Mouse (Mus musculus) heart, postnatal 0 days (tissue): ENCODE measurements at regions not wholly inside any gene's neighbourhood (a gene's known extent, or its start where the extent isn't known, plus 50 kb on each side); places are given as distances from the start of the nearest gene placed in this dataset.

ENCODE experiments used
- ATAC-seq: fragments of 200-750 bp; cut with Nextera tagmentation; 2 replicates; pipeline ENCODE4 v1.8.0; 2017; ENCODE audit warnings: low read depth, moderate number of reproducible peaks, moderate library complexity; ENCODE audit not compliant: insufficient read depth
- DNase-seq: peaks from one replicate; pipeline ENCODE4 v3.0.0-alpha.2; 2016; ENCODE audit warnings: low spot score
- H3K27ac ChIP-seq: fragments of 300-500 bp; sonication (generic); 2 replicates; pipeline ENCODE4 v1.5.1; 2014; ENCODE audit warnings: low read depth, mild to moderate bottlenecking
- H3K27me3 ChIP-seq: fragments of 300-500 bp; sonication (generic); 2 replicates; pipeline ENCODE4 v1.6.1; 2014; ENCODE audit warnings: low read length, mixed read lengths; ENCODE audit not compliant: control insufficient read depth, insufficient read depth
- H3K36me3 ChIP-seq: fragments of 300-500 bp; sonication (generic); replicated peaks from 2 replicates; pipeline ENCODE4 v1.6.1; 2014; ENCODE audit warnings: low read length, mixed read lengths; ENCODE audit not compliant: control insufficient read depth, insufficient read depth
- H3K4me1 ChIP-seq: fragments of 300-500 bp; sonication (generic); 2 replicates; pipeline ENCODE4 v1.6.1; 2014; ENCODE audit warnings: antibody characterized with exemption; ENCODE audit not compliant: control insufficient read depth, insufficient read depth
- H3K4me2 ChIP-seq: fragments of 300-500 bp; sonication (generic); 2 replicates; pipeline ENCODE4 v1.6.1; 2014; ENCODE audit warnings: low read depth, mild to moderate bottlenecking, low read length, moderate library complexity
- H3K4me3 ChIP-seq: fragments of 300-500 bp; sonication (generic); 2 replicates; pipeline ENCODE4 v1.5.1; 2014; ENCODE audit warnings: low read depth, low read length
- H3K9ac ChIP-seq: fragments of 300-500 bp; sonication (generic); replicated peaks from 2 replicates; pipeline ENCODE4 v1.6.1; 2014; ENCODE audit warnings: low read depth, low read length, mixed read lengths
- H3K9me3 ChIP-seq: fragments of 300-500 bp; sonication (generic); replicated peaks from 2 replicates; pipeline ENCODE4 v1.6.1; 2016; ENCODE audit warnings: low read length; ENCODE audit not compliant: control insufficient read depth
- CTCF ChIP-seq: IDR thresholded peaks from 2 replicates; pipeline ENCODE4 v1.5.1; 2016; ENCODE audit warnings: antibody characterized with exemption, control low read depth, low read depth
- EP300 ChIP-seq: IDR thresholded peaks from 2 replicates; pipeline ENCODE4 v1.6.1; 2016; ENCODE audit warnings: antibody characterized with exemption, low read depth
- WGBS: fragments of 180-500 bp; shearing (Covaris S2); extraction: QIAGEN DNeasy Blood & Tissue Kit; methylation state at CpG from one replicate; pipeline ENCODE4 v1.1.7; 2014; 5-methylcytosine and 5-hydroxymethylcytosine counted together

GRCm38 (mm10) chr16:5452971-5453370 is 197.2 kb upstream of the Eef2kmt start:
- no peaks in the 10 kb centered on the region; the same call in 1 of the 2 replicates for H3K36me3 ChIP-seq
- no peak overlapping the region for H3K9ac ChIP-seq
- H3K27ac ChIP-seq, result no peak overlapping the region
- no peak for TF ChIP-seq CTCF
- TF ChIP-seq EP300, result no peak
- H3K4me2 ChIP-seq, result no peak overlapping the region; the same call in 1 of the 2 replicates
- no peaks in the 10 kb centered on the region for H3K27me3 ChIP-seq
- no peak overlapping the region for H3K4me3 ChIP-seq
- peaks cover 9% of the 10 kb centered on the region; the same call in 1 of the 2 replicates for H3K4me1 ChIP-seq
- H3K9me3 ChIP-seq, result no peaks in the 10 kb centered on the region
- no peak for ATAC-seq
- 75% methylated on average over 6 of the region's 6 CpGs for WGBS
- no peak for DNase-seq

DNA sequence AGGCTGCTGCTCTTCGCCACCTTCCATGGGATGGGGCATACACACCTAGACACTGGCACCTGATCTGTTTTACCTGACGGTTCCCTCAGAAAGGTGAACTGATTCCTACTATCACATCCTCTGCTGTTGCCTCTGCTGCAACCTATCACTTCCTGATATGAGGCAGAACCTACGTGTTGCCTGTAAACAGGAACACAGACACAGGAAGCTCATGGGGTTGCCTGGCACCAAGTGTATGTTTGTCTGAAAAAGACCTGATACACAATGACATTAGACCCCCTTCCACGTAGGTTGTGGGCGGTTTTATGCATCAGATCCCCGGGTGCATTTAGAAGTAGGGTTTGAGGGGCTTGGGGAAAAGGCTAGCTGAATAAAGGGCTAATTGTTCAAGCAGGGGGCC is 190.0 kb upstream of the Eef2kmt start:
- Histone ChIP-seq H3K4me2 (no peak overlapping the region), H3K4me3 (no peak overlapping the region), H3K36me3 (no peaks in the 10 kb centered on the region), H3K4me1 (no peaks in the 10 kb centered on the region), H3K9ac (no peak overlapping the region), H3K9me3 (no peaks in the 10 kb centered on the region), H3K27ac (no peak overlapping the region), H3K27me3 (no peaks in the 10 kb centered on the region)
- DNase-seq (no peak), ATAC-seq (no peak)
- no peak for TF ChIP-seq CTCF
- TF ChIP-seq EP300, result no peak
- 62% methylated on average over 6 of the region's 6 CpGs for WGBS

DNA sequence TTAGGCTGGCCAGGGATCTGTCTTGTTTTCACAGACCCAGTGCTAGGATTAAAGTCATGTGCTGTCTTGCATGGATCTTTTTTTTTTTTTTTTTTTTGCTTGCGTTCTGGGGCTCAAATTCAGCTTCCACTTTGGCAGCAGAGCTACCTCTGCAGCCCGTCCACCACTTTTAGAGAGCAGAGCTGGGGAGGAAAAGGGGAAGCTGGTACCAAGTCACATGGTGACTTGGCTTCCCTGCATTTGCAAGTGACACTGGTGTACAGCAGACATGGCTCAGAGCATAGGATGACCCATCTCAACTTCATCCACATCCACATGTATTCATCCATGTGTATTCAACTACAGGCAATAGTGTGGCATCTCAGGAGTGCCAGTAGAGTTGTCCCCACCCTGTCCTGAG is 189.0 kb upstream of the Eef2kmt start:
- no peak overlapping the region for H3K4me3 ChIP-seq
- H3K27ac ChIP-seq, result no peak overlapping the region
- no peaks in the 10 kb centered on the region for H3K36me3 ChIP-seq
- no peak for ATAC-seq
- no peaks in the 10 kb centered on the region for H3K9me3 ChIP-seq
- no peak overlapping the region for H3K4me2 ChIP-seq
- H3K4me1 ChIP-seq, result 0 out of 2 replicates have a peak, but pooled peaks cover 4% of the 10 kb centered on the region
- WGBS, result 68% methylated on average over 2 of the region's 2 CpGs
- no peak for DNase-seq
- no peak for TF ChIP-seq CTCF
- TF ChIP-seq EP300, result no peak
- no peaks in the 10 kb centered on the region for H3K27me3 ChIP-seq
- no peak overlapping the region for H3K9ac ChIP-seq

GRCm38 (mm10) chr16:5439717-5440116 is 183.9 kb upstream of the Eef2kmt start:
- Histone ChIP-seq H3K27me3 (no peaks in the 10 kb centered on the region), H3K36me3 (no peaks in the 10 kb centered on the region), H3K4me1 (0 out of 2 replicates have a peak, but pooled peaks cover 7% of the 10 kb centered on the region), H3K27ac (no peak overlapping the region), H3K4me3 (no peak overlapping the region), H3K9me3 (peaks cover 5% of the 10 kb centered on the region; the same call in 1 of the 2 replicates), H3K9ac (no peak overlapping the region), H3K4me2 (no peak overlapping the region)
- peak; percentile 33 for DNase-seq
- ATAC-seq, result peak; percentile 39; the same call in 1 of the 2 replicates
- TF ChIP-seq EP300, result no peak
- no peak for TF ChIP-seq CTCF
- 44% methylated on average over 2 of the region's 2 CpGs for WGBS

DNA sequence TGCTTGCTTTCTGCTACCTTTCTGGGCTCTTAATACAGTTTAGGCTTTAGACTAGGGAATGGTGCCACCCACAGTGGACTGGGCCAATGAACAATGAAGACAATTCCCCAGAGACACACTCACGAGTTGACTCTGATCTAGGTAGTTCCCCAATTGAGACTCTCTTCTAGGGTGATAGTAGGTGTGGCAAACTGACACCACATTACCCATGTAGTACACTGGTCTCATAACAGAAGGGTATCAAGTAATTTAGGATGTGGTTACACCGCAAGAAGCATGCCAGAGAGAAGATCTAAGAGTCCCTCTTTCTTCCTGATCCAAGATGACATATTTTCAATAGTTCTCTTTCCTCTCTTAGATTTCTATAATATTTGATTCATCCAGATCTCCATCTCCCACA is 182.6 kb upstream of the Eef2kmt start:
- Histone ChIP-seq H3K27me3 (no peaks in the 10 kb centered on the region), H3K4me3 (no peak overlapping the region), H3K9ac (no peak overlapping the region), H3K27ac (no peak overlapping the region), H3K36me3 (no peaks in the 10 kb centered on the region), H3K4me2 (no peak overlapping the region), H3K9me3 (peaks cover 5% of the 10 kb centered on the region; the same call in 1 of the 2 replicates), H3K4me1 (peaks cover 9% of the 10 kb centered on the region; the same call in 1 of the 2 replicates)
- 87% methylated on average over 2 of the region's 2 CpGs for WGBS
- no peak for DNase-seq
- no peak for ATAC-seq
- no peak for TF ChIP-seq EP300
- TF ChIP-seq CTCF, result no peak

GRCm38 (mm10) chr16:5431689-5432088 is 175.9 kb upstream of the Eef2kmt start:
- H3K4me3 ChIP-seq, result peak overlapping the region; percentile 37
- TF ChIP-seq EP300 (no peak), CTCF (no peak)
- no peaks in the 10 kb centered on the region for H3K9me3 ChIP-seq
- H3K27ac ChIP-seq, result peak overlapping the region; percentile 81
- H3K27me3 ChIP-seq, result no peaks in the 10 kb centered on the region
- peak overlapping the region; percentile 61 for H3K4me2 ChIP-seq
- ATAC-seq (peak; percentile 27; the same call in 1 of the 2 replicates), DNase-seq (no peak)
- H3K9ac ChIP-seq, result peak overlapping the region; percentile 27; the same call in 1 of the 2 replicates
- WGBS, result 40% methylated on average over 5 of the region's 5 CpGs
- no peaks in the 10 kb centered on the region for H3K36me3 ChIP-seq
- H3K4me1 ChIP-seq, result peaks cover 38% of the 10 kb centered on the region
